Mouse (Mus musculus) 416B (cell line): ENCODE data around the gene D5Ertd579e.

Experiments
- DNase-seq: peaks from one replicate; pipeline ENCODE4 v3.0.0; 2011; ENCODE audit warnings: low read depth

D5Ertd579e gene

DNA sequence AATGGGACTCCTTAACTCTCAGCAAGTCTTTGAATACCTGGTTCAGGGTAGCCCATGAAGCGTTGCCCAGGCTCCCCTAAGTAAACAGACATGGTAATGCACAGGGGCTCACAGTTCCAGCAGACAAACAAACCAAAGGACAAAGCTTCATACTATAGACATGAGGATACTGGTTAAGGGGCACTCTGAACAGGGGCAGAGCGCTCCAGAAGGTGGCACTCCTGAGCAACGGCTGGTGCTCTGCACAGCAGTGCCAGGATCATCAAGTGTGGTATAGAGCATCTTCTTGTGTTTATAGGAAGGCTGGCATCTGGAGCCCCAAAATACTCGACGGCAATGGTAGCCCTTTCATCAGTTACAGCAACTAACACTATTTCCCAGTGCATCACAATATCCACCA, 92.8 kb downstream of the D5Ertd579e start:
- peak; percentile 63 for DNase-seq

DNA sequence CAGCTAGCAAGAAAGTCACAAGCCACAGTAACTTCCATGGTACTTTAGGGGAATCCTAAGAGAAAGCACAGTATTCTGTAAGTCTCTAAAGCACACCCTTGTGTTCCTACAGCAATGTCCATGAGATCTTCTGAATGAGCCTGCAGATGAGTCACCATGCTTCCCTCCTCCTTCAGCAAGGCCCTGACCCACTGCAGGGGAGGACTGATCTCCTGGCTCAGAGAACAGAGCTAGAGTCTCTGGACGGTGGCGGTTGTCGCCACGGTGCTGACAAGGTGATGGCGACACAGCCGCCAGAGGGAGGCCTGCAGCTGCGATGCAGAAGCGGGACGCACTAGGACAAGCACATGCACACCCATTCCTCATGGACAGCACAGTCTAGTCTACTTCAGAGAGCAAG, 93.8 kb downstream of the D5Ertd579e start:
- peak; percentile 61 for DNase-seq

DNA sequence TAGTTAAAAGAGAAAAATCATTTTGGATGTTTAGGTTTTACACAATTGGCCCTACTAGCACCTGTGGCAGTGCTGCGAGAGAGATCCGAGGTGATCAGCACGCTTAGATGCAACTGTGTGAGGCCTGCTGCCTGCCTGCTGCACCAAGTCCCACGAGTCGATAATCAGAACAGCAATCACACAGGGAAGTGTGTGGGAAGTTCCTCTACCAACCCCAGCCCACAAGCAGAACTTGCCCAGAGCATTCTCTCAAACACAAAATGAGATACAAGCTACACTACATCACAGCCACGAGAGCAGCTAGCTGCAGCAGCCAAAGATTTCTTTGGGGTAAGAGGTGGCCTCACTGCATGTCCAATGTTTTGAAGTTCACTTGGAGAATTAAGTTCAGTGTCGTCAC, 94.3 kb downstream of the D5Ertd579e start:
- DNase-seq: no peak

DNA sequence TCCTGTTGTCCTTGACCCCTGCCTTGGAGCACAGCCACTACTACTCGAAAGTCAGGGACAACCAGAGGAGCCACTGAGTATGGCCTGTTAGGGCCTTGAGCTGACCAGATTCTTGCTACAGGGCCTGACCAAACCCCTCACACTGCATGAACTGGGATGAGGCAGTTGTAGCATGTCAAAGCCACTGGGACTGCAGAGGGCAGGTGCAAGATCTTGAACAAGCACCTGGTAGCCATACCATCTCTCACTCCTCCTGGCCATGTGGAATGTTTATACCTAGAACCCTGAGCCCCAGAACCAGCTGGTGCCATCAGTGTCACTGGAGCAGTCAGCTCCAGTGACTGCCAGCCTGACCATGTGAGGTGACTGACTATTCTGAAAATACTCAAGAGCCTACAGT, 96.9 kb downstream of the D5Ertd579e start:
- no peak for DNase-seq

DNA sequence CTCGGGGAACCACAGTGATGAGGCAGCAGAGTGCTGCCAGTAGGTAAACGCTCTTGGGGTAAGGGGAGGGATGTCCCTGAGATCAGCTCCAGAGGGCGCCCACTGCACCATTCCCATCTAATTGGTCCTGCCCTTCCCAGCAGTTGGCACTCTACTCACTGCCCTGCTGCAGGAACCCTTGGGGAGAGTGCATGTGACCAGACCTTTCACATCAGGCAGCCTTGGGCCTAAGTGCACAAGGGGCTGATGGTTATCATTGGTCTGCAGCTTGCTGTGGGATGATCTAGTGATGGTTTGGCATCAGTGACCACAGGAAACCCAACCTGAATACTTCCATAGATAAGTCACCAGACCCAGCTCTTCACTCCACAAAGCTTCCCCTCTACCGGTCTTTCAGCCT, 98.2 kb downstream of the D5Ertd579e start:
- DNase-seq: peak; percentile 100

DNA sequence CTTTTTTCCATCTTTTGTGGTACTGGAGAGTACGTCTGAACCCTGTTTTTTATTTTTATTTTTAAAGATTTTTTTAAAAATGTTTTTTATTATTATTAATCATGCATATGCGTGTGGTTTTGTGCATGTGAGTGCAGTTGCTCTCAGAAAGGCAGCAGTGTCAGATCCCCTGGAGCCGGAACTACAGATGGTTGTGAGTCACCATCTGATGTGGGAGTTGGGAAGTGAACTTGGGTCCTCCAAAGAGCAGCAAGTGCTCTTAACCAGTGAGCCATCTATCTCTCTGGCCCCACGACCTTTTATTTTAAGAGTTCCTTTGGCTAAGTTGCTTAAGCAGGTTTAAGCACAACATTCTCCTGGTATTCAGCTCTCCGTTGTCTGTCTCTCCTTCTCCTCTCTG, 99.6 kb downstream of the D5Ertd579e start:
- DNase-seq: peak; percentile 88

DNA sequence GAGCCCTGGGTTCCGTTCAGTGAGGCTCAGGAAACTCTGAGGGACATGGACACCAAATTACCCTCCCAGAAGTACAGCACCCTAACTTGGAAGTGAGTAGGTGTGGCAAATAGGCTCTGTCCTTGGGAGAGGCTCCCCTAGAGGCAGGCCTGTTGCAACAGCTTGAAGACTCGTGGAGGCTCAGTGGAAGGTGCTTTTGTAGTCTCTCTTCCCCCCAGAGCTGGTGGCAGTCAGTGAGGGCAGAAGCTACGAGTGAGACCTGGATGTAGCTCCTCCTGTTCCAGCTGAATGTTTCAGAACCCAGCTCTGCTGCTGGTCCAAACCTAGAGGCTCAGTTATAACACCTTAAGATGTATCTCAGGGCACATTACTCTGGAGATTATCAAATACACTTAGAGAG, 100.7 kb downstream of the D5Ertd579e start:
- DNase-seq: peak; percentile 70

DNA sequence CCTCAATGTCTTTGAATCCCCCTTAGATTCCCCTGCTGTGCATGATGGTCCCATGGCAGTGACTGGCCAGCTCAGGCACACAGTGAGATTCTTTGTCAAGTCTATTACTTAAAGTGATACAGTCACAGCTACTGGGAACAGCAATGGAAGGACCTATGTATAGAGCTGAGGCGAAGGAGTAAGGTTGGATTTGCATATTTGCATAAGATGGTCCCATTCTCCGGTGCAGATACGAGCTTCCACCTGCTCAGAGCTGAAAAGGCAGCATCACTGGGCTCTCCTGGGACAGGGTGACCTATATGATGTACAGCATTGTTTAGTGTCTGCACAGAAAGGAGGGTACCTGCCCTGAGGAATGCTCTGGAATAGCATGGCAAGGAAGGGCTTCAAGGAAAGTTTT, 101.5 kb downstream of the D5Ertd579e start:
- no peak for DNase-seq

DNA sequence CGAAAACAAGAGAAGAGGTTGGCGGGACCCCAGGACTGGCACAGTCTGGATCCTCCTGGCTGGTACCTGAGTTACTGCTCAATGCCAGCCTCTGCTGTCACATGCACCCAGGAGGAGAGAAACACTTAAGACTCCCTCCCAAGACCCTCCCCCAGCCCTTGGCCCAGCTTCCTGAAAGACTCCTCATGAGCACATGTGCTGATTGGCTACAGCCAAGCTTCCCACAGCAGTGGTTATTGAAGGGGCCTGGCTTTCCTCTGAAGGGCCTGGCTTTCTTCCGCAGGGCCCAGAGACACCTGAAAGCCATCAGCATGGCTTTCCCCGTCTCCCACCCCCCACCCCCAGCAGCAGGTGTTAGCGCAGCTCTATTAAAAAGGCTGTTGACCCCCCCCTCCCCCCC, 102.6 kb downstream of the D5Ertd579e start, which contains the start of gene Tbc1d14:
Gene Tbc1d14, minus strand, starts transcription at position 101 of the 400 bp plus-strand sequence.
- peak; percentile 77 for DNase-seq

DNA sequence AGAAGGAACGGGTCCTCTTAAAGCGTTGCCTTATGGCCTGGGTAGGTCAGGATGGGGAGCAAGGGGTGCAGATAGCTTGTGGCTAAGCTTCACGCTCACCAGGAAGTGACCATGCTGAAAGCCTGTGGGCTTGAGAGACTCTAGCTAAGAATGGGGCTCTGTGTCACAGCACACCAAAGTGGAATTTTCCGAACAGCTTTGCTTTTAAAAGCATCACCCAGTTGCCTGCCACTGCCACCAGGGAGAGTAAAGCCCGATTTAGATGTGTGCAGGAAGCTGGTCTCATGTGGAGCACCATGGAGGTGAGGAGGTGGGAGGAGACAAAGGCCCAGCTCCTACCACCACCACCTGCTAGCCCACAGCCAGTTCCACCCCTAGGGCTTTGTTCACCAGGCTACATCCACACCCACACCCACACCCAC, 105.3 kb downstream of the D5Ertd579e start:
- DNase-seq: peak; percentile 81

DNA sequence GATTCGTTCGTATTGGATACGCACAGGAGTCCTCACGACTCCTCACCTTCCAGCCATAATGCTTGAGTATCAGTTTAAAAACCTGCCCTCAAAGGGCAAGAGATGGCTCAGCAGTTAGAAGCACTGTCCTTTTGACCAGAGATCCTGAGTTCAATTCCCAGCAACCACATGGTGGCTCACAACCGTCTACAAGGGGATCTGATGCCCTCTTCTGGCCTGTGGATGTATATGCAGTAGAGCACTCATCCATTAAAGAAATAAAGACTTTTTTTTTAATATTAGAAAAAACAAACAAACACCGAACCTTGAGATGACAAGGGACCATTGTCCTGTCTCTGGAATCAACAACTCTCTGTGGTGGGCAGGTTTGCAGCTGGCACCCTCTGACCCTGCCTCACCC, 111.5 kb downstream of the D5Ertd579e start:
- DNase-seq: peak; percentile 58

DNA sequence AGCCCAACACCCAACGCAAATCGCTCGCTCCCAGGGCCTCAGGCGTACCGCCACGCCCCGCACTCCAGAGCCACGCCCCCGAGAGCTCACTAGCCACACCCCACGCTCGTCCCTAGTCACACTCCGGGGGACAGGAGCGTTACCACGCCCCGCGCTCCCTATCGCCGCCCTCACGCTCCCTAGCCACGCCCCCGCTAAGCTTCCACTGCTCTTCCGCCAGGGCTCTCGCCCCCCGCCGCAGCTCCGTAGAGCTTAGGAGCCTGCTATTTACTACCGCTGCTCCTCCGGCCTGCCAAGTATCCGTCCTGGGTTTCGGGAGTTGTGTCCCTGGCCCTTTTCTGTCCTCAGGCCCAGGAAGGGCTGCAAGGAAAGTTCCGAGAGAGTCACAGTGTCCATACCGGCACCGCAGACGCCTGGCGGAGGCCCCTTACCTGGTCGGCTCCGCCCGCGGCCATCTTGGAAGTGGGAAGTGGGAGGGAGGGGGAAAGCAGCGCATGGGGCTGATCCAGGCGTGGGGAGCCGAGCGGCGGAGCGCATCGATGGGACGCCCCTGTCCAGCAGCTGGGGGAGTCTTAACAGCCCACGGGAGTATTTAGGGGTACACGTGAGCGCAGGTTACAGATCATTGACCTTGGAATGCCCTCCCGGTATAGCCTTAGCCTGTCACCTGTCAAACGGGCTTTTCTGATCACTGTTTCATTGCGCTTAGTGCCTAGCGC, 113.7 kb downstream of the D5Ertd579e start:
- peak; percentile 100 for DNase-seq

DNA sequence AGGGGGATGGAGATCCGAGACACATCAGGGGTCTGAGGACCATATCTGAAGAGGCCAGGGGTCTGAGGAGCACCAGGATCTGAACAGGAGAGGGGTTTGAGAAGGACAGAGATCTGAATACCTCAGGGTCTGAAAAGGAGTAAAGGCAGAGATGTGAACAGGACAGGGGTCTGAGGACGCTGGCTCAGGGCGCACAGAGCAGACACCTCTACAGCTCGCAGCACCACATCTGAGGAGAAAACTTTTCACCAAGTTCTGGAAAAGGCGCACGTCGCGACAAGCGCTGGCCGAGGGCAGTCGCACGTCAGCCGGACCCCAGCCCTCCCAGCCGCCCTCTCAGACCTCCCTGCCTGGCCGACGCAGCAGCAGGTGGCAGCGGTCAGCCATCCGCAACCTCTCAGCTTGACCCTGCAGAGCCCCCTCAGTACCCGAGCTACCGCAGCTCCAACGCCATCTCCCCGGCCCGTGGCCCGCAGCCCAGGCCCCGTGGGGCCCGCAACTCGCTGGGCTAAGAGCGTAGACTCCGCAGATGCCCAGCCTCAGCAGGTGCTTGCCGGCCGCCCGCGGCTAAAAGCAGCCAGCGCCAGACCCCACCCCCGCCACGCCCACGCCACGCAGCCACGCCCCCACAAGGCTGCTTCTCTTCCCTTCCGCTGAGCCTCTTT, 114.4 kb downstream of the D5Ertd579e start:
- no peak for DNase-seq

DNA sequence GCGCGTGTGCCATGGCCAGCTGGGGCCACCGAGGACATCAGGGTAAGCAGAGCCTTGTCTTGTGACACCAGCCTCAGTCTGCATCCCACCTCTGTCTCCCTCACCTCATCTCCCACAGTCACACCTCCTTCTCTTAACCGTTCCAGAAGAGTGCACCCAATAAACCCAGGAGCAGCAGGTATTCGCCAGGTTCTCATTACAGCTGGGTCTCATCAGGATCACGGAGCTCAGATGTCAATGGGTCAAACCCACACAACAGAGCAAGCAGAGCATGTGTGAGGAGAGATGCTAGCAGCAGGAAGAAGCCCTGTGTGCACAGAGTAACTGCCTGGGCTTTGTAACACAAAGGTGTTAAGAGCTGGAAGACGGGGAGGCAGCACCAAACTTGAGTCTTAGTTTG, 115.9 kb downstream of the D5Ertd579e start:
- DNase-seq: no peak

DNA sequence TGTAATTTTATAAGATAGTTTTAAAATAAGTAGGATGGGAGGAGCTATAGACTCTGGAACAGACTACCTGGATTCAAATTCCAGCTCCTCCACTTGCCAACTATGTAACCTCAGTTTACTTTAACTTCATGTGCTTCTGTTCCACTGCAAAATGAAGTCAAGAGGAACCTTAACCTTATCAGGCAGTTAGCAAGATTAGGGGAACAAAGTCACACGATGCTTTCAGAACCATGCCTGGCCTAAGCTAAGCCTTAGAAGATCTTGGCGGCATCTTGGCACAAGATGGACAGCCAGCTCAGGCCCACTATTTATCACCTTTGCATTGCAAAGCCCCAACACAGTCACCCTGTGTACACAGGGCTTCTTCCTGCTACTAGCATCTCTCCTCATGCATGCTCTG, 116.8 kb downstream of the D5Ertd579e start:
- no peak for DNase-seq

DNA sequence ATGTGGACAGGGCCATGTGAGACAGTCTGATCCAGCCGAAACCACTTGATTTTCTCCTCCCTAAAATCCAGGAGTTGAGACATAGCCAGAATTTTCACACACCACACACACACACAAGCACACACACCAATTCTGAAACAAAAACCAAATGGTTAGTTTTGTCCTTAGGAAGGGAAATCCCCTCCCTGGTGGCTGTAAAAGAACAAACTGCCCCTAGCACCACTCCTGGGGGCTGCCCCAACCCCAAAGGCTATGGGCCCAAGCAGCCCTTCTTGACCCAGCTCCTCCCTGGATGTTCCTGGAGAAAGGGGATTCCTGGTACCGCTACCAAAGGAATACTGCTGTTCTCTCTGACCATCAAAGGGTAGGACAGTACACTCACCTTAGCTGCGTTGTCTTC, 119.4 kb downstream of the D5Ertd579e start:
- DNase-seq: no peak

DNA sequence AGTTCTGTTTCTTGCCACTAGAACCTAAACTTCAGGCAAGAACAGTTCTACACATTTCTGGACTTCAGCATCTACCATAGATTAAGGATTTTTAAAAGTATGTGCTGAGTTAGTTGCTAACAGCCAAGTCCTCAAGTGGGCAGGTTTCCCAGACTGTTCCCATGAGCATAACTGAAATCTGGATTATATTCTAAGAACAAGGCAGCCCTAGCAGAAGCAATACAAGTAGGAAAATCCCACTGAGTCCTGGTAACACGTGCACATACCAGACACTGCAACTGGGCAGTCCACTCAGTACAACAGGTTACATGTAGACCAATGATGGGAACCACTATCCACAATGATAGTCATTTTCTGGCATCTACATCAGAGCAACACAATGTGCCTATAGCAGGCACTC, 120.1 kb downstream of the D5Ertd579e start:
- no peak for DNase-seq

DNA sequence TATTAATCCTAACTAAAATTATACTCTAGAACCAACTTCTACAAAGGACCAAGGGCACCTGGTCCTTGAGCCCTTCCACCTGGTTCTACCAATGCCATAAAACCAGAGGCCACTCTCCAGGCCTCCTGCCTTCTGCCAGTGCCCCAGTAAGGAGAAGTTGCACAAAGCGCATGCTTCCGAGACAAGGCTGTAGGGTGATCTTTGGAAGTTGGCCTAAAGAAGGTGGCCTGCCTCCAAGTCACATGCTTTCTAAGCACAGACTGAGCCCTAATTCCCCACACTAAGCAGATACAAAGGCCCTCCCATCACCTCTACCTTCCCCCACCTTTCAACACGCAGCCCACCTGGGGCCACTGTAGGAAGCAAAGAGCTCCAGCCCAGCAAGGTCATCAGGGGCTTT, 120.6 kb downstream of the D5Ertd579e start:
- DNase-seq: no peak

DNA sequence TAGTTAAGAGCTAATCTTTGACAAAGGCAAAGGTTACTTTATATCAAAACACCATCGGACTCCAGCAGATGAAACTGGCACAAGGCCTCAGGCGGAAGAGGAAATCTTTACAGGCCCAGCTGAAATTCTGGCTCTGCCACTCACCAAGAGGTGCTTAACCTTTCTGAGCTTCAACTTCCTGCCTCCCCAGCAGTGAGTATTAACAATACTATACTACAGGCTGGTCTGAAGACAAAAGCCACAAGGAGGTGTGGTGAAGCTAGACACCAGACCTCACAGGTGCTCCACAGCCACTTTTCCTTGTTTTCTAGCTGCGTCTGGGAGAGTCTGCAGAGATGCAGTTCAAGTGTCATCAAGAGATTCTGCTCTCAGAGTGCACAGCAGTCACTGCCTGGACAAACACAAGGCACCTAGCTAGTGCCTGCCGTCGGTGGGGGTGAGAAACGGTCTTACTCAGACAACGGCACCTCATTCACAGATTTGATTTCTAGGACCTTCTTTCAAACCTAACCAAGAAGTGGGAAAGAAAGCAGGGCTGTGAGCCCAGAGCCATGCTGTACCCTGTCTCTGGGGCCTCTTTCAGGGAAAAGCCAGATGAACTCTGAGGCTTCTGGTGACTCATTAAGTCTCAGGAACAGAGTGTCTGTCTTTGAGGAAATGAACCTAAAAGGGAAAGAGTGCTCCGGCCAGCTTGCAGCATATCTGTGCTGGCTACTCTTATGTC, 121.5 kb downstream of the D5Ertd579e start:
- DNase-seq: peak; percentile 70

DNA sequence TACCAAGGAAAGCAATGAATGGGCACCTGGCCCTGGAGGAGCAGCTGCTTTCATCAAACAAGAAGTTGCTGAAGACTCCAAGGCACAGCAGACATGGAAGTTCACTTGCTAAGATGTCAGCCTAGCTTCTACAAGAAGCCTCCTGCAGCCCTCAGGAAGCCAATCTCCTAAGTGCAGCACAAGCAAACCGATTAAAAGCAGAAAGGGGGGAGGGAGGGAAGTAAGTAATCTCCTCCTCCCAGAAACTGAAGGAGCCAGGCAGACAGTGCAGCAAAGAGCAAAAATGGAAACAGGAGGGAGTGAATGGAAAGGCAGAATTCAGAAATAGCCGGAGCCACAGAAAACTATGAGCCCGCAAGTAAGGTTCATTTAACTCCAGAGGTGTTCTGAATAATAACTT, 122.5 kb downstream of the D5Ertd579e start:
- no peak for DNase-seq

DNA sequence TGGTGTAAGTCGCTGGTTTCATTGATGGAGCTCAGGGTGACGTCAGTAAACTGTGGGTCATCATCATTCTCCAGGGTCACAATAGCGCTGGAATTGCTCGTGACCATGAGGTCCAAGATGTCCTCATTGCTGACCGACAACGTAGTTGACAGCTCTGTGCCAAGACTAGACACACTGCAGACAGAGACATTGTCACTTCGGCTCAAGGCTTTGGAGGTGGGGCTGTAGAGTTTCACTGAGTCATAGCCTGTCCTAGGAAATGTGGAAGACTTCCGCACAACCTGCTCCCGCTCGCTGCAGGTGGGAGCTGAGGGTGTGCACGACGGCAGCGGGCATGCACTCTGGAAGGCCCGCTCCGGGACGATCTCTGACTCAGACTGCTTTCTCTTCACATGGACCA, 124.5 kb downstream of the D5Ertd579e start:
- DNase-seq: no peak

DNA sequence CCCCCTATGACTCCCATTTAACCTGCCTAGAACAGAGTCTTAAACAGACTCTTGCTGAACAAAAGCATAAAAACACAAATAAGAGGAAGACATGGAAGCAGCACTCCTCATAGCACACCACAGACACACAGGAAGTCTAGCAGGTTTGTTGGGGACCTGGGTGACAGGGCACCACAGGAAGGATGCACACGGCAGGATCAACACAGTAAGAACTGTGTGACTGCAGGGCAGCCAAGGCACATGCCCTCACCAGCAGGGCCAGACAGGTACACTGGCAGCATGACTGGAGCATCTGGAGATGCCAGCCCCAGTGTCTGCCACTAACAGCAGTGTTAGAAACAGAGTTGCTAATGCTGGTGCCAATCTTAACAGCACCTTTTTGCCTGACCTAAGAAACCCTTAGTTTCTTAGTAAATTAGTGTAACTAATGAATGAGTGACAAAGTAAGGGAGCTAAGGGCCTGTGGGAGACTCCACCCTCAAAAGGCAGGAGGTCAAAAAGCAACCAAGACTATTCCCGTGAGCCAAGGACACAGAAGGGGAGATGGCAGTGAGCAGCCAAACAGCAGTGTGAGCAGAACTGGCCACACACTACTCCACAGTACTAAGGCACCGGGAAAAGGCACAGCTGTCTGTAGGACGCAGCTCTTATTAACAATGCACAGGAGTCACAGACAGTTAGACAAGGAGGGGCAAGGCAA, 125.1 kb downstream of the D5Ertd579e start:
- no peak for DNase-seq
